Mouse (Mus musculus): Measurements from ENCODE around the gene Pus7.
"Not testable (repeated sequence)": the region's sequence is repeated elsewhere in the genome, so short reads cannot be mapped to it uniquely, and the experiment has no call there.

Pus7 gene

GRCm38 (mm10) chr5:23756368-23756767 lies 27.1 kb downstream of the Pus7 start:
- no peak for DNase-seq (ENCODE audit: low read depth, low spot score)

DNA sequence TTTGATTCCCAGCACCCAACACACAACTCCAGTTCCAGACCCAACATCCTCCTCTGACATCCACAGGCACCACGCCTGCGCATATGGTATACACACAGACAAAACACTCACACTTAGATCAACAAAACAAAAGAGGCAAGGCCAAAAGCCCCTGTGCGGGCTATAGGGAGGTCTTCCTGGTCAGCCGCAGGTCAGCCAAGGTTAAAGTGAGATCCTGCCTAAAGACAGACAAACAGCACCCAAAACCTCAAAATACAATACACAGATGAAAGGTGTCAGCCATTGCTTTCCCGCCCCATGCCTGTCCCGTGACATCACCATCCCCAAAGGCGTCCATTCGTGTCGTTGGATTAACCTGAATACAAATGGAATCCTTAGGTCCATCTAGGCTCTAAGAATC lies 27.9 kb downstream of the Pus7 start:
- DNase-seq (ENCODE audit: low read depth, low spot score), result no peak

- DNase-seq (ENCODE audit: low read depth, low spot score), result no peak
Measured at GRCm38 (mm10) chr5:23749882-23750281, 33.6 kb downstream of the Pus7 start.

DNA sequence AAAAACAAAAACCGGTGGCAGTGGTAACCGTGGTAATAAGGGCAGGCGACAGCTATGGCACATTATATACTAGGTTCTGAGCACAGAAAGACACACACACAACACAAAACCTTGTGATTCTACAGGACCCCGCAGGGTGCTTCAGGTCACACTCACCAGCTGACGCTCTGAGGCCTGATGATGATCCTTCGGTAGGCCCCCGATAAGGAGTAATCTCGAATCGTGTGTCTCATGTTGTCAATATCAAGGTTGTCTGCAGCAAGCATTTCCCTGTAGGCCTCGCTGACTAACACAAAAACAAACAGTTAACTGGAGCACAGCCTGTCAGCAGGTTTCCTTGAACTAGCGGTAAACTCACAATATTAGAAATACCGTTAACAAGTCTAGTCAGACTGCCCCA lies 40.2 kb downstream of the Pus7 start:
- DNase-seq (ENCODE audit: low read depth, low spot score), result no peak

GRCm38 (mm10) chr5:23737111-23737510 lies 46.4 kb downstream of the Pus7 start:
- no peak for DNase-seq (ENCODE audit: low read depth, low spot score)

DNA sequence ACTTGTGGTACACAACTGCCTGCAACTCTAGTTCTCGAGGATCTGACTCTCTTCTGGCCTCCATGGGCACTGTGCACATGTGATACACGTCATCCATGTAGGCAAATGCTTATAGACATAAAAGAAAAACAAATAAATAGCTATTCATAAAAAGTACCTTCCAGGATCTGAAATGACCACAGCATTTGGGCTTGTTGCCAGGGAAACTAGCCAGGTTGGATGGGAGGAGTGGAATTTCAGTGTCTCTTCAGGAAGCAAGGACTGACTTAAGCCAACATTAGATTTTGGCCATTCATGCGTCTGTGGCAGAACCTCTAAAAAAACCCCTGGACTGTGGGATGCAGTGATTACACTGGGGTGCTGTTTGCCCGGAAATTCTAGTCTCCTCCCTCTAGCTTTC lies 47.1 kb downstream of the Pus7 start:
- no peak for DNase-seq (ENCODE audit: low read depth, low spot score)

DNA sequence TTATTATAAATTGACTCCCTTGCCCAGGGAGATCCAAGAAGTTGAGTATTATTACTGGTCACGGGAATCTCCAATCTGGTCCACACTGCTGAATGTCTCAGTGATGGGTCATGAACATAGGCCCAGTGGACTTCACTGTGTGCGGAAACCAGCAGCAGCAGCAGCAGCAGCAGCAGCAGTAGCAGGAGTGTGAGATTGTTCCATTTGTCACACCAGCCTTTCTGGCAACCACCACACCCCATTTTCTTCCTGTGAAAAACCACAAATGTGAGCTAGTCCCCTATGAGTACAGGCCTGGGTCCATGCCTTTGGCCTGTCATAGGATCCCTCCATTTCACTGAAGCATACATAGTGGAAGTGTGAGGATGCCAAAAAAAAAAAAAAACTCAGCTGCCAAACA lies 61.6 kb downstream of the Pus7 start:
- DNase-seq (ENCODE audit: low read depth, low spot score), result no peak

GRCm38 (mm10) chr5:23718881-23719328 lies 64.6 kb downstream of the Pus7 start:
- no peak for DNase-seq (ENCODE audit: low read depth, low spot score)

DNA sequence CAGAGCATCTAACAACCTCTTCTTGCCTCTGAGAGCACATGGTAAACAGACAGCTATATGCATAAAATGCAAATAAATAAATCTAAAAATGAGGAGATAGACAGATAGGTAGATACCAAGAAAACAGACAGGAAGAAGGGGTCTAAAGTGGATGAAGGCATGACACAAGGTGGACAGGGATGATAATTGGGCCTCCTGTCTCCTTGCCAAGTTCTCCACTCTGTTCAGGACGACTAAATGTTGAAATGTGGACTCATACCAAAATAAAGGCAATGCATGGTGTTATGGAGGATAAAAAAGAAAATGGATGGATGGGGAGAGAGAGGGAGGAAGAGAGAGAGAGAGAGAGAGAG lies 65.4 kb downstream of the Pus7 start:
- DNase-seq (ENCODE audit: low read depth, low spot score), result no peak

DNA sequence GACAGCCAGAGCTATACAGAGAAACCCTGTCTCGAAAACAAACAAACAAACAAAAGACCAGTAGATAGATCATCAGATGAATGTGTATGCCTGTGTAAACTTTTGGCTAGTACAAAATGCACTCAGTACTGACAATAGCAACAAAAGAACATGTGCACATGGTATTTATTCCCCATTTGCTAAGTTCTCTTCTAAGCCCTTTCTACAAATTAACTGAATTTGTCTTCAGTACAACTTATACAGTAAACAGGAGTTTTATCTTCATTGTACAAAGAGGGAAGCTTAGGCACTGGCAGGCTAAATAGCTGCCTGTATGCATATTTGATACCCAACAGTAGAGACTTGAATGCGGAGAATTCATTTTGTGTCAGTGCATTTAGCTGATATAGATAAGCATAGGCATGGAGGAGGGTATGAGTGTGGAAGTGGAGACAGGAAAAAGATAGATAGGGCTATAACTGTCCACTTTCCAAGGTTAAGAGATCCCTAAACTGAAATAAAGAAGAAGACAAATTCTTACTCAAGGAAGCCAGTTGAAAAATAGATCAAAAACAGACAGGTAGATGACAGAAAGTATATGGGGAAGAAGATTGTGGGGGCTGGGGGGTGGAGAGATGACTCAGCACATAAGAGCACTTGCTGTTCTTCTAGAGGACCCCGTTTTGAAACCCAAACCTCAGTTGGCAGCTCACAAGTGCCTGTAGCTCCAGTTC lies 65.9 kb downstream of the Pus7 start:
- DNase-seq (ENCODE audit: low read depth, low spot score), result no peak

DNA sequence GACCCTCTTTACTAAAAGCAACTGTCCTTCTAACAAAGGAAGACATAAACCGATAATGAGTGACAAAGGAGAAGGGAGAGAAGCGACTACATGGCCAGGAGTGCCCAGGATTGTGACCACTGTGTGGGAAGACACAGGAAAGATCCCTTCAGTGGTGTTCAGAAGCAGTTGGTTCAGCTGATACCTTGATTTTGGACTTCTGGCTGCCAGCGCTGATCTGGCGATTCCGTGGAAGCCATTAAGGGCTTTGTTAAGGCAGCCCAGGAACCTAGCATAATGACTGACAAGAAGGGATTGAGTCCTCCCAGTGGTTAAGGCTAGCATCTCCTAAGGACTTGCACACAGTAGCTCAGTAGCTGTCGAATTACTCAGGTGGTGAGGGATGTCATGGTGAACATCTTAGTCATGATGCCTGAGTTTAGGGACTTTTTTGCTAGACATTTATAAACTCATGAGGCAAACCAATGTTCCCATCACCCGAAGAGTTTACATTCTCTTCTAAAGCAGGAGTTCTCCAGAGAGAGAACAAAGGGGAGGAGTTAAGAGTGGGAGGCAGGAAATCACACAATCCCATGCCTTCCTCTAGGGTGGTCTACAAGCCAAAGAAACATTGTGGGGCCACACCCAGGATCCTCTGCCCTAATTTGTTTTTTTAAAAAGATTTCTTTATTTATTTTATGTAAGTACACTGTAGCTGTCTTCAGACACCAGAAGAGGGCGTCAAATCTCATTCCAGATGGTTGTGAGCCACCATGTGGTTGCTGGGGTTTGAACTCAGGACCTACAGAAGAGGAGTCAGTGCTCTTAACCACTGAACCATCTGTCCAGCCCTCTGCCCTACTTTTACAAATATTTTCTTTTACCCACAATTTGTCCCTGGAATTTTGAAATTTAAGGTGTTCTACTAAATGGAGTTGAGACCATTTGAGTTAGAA lies 69.8 kb downstream of the Pus7 start:
- no peak for DNase-seq (ENCODE audit: low read depth, low spot score)

DNA sequence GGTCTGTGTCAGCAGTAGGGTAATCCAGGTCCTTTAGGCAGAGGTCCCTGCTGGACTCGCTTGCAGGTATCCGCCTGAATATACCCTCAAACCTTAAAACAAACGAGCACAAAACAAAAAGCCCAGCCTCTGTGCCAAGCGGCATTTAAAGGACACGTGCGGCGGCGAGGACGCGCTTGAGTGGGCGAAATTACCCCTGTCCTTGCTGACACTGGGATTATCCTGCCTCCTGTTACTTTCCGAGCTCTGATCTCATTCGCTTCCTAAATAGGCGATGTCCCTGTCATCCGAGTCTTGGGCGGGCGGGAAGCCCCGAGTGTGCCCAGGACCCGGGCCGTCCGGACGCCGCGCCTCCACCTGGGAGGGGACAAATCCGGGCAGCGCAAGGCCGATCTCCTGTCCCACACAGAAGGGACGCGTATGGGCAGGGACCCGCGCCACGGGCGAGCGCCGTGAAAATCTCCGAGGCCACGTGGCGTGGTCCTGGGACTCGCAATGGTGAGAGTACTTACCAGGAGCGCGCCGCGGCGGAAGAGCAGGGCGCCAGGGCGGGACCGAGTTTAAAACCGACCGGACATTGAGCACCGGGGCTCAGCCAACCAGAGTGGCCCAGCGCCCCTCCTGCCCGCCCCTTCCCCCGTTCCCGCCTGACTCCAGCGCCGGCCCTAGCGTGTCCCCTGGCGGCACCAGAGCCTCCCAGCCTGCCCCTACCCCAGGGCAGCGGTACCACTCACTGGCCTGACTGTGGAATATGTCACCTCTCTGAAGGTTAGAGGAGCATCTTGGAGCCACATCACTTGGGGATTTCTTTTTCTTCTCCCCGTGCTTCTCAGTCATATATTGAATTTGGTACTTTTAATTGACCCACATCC lies 71.1 kb downstream of the Pus7 start:
- no peak for DNase-seq (ENCODE audit: low read depth, low spot score)

DNA sequence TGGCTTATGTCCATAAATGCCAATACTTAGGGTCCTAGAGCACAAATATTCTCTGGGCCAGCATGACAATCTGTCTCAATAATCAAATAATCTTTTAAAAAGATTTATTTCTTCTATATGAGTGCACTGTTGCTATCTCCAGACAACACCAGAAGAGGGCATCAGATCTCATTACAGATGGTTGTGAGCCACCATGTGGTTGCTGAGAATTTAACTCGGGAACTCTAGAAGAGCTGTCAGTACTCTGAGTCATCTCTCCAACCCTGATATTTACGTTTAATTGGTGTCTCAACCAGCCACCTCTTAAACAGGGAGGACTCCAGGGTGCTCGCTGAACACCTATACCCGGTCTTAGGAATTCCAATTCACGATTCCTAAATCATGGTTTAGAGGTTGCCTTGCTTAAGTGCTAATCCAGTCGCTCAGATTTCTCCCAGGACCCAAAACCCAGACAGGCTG lies 71.8 kb downstream of the Pus7 start:
- DNase-seq (ENCODE audit: low read depth, low spot score), result not testable (repeated sequence)

GRCm38 (mm10) chr5:23711244-23711643 lies 72.3 kb downstream of the Pus7 start:
- DNase-seq (ENCODE audit: low read depth, low spot score), result no peak

DNA sequence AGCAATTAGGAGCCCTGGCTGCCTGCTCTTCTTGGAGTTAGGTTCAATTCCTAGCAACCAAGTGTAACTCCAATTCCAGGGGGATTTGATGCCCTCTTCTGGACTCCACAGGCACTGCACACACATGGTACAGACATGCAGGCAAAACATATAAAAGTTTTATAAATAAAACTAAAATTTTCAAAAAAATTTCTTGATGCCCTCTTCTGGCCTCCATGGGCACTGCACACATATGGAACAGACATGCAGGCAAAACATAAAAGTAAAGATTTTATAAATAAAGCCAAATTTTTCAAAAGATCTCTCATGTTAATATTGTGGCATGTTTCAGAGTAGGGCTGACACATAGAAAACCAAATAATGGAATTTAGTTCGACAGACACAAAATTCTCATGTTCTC lies 73.8 kb downstream of the Pus7 start:
- no peak for DNase-seq (ENCODE audit: low read depth, low spot score)

GRCm38 (mm10) chr5:23706601-23707597 lies 76.6 kb downstream of the Pus7 start:
- DNase-seq (ENCODE audit: low read depth, low spot score), result not testable (repeated sequence)

DNA sequence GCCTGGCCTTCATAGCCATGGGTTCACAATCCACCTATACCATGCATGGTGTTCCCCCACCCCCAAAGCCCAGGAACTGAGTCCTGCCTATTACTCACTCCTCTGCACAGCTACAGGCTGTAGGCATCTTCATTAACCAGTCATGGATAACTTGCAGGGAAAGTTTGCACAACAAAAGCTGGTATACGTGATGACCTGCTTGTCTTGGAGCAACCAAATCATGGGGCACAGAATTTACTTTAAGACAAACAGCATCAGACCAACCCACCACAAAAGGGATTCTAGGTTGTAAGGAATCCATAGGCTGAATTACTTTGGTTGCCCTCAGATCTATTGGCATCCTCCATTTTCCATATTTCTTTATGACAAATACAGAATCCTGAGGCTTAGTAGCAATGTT lies 86.1 kb downstream of the Pus7 start:
- no peak for DNase-seq (ENCODE audit: low read depth, low spot score)

Data from c-Kit-negative CD71-positive TER-119-positive erythroid progenitor cells, embryonic 14.5 days (primary cell).